Comparison of ENCODE assay signal across 8 mouse cellular contexts in the genomic region with DNA sequence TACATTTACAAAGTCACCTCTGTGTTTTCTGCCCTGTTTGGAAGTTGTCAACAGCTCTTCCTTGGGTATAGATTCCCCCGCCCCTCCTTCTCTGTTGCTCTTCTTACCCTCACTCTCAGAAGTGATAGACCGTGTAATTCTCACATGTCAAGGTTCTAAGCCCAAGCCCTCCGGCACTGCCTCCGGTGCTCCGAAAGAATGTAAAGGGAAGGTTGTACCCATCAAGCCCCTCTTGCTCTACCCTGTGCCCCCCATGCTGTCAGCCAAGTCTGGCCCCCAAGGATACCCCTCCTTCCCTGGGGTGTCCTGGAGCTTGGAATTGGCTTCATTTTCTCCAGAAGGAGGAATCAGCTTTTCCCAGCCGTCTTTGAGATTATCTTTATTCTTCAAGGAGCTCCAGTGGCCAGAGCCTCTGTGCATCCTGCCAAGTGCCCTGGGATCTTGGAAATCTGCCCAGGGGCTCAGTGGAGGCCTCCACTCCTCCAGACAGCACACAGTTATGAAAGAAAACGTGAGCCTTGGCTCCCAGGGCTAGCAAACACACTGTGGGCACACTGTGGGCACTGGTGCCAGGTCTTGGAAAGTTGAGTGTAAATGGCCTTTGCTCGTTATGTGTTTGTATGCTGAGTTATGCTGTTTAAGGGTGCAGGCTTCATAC. TPM values are rescaled to one million over a fixed set of nuclear protein-coding genes. Genes with fewer than 3 reads are reported as not detected.
A peak's percentile ranks its signal among the peaks of the same experiment; 100 is the strongest.
DNase-seq lines count a peak whose midpoint lies in the region; ATAC-seq and TF ChIP-seq lines count a peak whose summit lies in the region.

No protein-coding gene starts in this region.

- H3K27ac ChIP-seq in forebrain, embryonic 12.5 days, result peak overlapping the region; percentile 64; the same call in 1 of the 2 replicates
- H3K27ac ChIP-seq in forebrain, embryonic 11.5 days (ENCODE audit: low read depth, low read length), result no peak overlapping the region
- H3K27ac ChIP-seq in left cerebral cortex, adult 2 months, result no peak overlapping the region
- peak overlapping the region; percentile 48; the same call in 1 of the 2 replicates for H3K27ac ChIP-seq in embryonic facial prominence, embryonic 13.5 days
- H3K27ac ChIP-seq in midbrain, embryonic 15.5 days, result 0 out of 2 replicates have a peak overlapping the region, but pooled peaks have one; percentile 12
- no peak overlapping the region for H3K27ac ChIP-seq in liver, postnatal 0 days (ENCODE audit: low read depth)

- peaks cover 47% of the 10 kb centered on the region for H3K4me1 ChIP-seq in forebrain, embryonic 12.5 days
- peaks cover 12% of the 10 kb centered on the region; the same call in 1 of the 2 replicates for H3K4me1 ChIP-seq in forebrain, embryonic 11.5 days (replicated peaks; ENCODE audit: control insufficient read depth, insufficient read depth, low read length)
- H3K4me1 ChIP-seq in embryonic facial prominence, embryonic 13.5 days, result peaks cover 41% of the 10 kb centered on the region
- H3K4me1 ChIP-seq in midbrain, embryonic 15.5 days, result peaks cover 22% of the 10 kb centered on the region
- no peaks in the 10 kb centered on the region for H3K4me1 ChIP-seq in liver, postnatal 0 days (ENCODE audit: insufficient read depth)

- no peak for DNase-seq in forebrain, embryonic 11.5 days (ENCODE audit: low spot score)
- peak; percentile 20 to 76 for DNase-seq in left cerebral cortex, postnatal 10 days (ENCODE audit: extremely low spot score in 1 of 2, low spot score in 2 of 2)
- no peak for DNase-seq in left cerebral cortex, adult 2 months (ENCODE audit: extremely low spot score in 1 of 2, low spot score in 2 of 2)
- DNase-seq in liver, postnatal 0 days, result no peak
- DNase-seq in right cerebral cortex, postnatal 36 days (ENCODE audit: low spot score in 2 of 2), result no peak

- H3K9ac ChIP-seq in forebrain, embryonic 12.5 days, result no peak overlapping the region; the same call in 1 of the 2 replicates
- H3K9ac ChIP-seq in forebrain, embryonic 11.5 days (ENCODE audit: low read length), result no peak overlapping the region
- 0 out of 2 replicates have a peak overlapping the region, but pooled peaks have one; percentile 4 for H3K9ac ChIP-seq in embryonic facial prominence, embryonic 13.5 days
- H3K9ac ChIP-seq in midbrain, embryonic 15.5 days, result no peak overlapping the region
- no peak overlapping the region for H3K9ac ChIP-seq in liver, postnatal 0 days (replicated peaks)

- H3K4me2 ChIP-seq in forebrain, embryonic 12.5 days, result no peak overlapping the region
- H3K4me2 ChIP-seq in forebrain, embryonic 11.5 days (ENCODE audit: low read depth, low read length, severe bottlenecking), result no peak overlapping the region
- H3K4me2 ChIP-seq in embryonic facial prominence, embryonic 13.5 days, result no peak overlapping the region
- H3K4me2 ChIP-seq in midbrain, embryonic 15.5 days, result no peak overlapping the region
- no peak overlapping the region for H3K4me2 ChIP-seq in liver, postnatal 0 days (ENCODE audit: low read depth, low read length)

- H3K27me3 ChIP-seq in forebrain, embryonic 12.5 days, result 0 out of 2 replicates have a peak, but pooled peaks cover 3% of the 10 kb centered on the region
- H3K27me3 ChIP-seq in forebrain, embryonic 11.5 days (ENCODE audit: control insufficient read depth, insufficient read depth, low read length), result no peaks in the 10 kb centered on the region
- H3K27me3 ChIP-seq in embryonic facial prominence, embryonic 13.5 days, result no peaks in the 10 kb centered on the region
- no peaks in the 10 kb centered on the region for H3K27me3 ChIP-seq in midbrain, embryonic 15.5 days (replicated peaks)
- no peaks in the 10 kb centered on the region for H3K27me3 ChIP-seq in liver, postnatal 0 days (ENCODE audit: insufficient read depth, low read length)

- intact Hi-C loops in left cerebral cortex, postnatal 10 days (cut with DNase I), result no loop called here
- intact Hi-C loops in left cerebral cortex, adult 2 months (cut with DNase I), result no loop called here

- no peak overlapping the region for H3K4me3 ChIP-seq in forebrain, embryonic 12.5 days (replicated peaks)
- no peak overlapping the region for H3K4me3 ChIP-seq in forebrain, embryonic 11.5 days (ENCODE audit: low read depth, low read length)
- H3K4me3 ChIP-seq in left cerebral cortex, adult 2 months, result no peak overlapping the region
- H3K4me3 ChIP-seq in embryonic facial prominence, embryonic 13.5 days, result no peak overlapping the region
- no peak overlapping the region for H3K4me3 ChIP-seq in midbrain, embryonic 15.5 days
- H3K4me3 ChIP-seq in liver, postnatal 0 days (ENCODE audit: low read depth, low read length), result no peak overlapping the region

- no peak for ATAC-seq in forebrain, embryonic 12.5 days (ENCODE audit: low FRiP score)
- ATAC-seq in forebrain, embryonic 11.5 days (replicated peaks; ENCODE audit: low FRiP score), result no peak
- no peak for ATAC-seq in embryonic facial prominence, embryonic 13.5 days (ENCODE audit: insufficient number of reproducible peaks, insufficient read depth, low FRiP score, low TSS enrichment, low read depth)
- 0 out of 2 replicates have a peak, but pooled peaks have one; percentile 52 for ATAC-seq in midbrain, embryonic 15.5 days (replicated peaks)
- ATAC-seq in liver, postnatal 0 days, result no peak

- no peak for TF ChIP-seq CTCF in left cerebral cortex, adult 2 months (IDR thresholded peaks at IDR 0.05)
- TF ChIP-seq CTCF in liver, postnatal 0 days (IDR thresholded peaks at IDR 0.05; ENCODE audit: low read depth), result no peak

- H3K36me3 ChIP-seq in forebrain, embryonic 12.5 days (replicated peaks), result no peaks in the 10 kb centered on the region
- no peaks in the 10 kb centered on the region for H3K36me3 ChIP-seq in forebrain, embryonic 11.5 days (ENCODE audit: control insufficient read depth, insufficient read depth, low read length)
- H3K36me3 ChIP-seq in embryonic facial prominence, embryonic 13.5 days, result no peaks in the 10 kb centered on the region
- no peaks in the 10 kb centered on the region for H3K36me3 ChIP-seq in midbrain, embryonic 15.5 days (replicated peaks)
- H3K36me3 ChIP-seq in liver, postnatal 0 days (replicated peaks; ENCODE audit: insufficient read depth, low read length), result no peaks in the 10 kb centered on the region

- H3K9me3 ChIP-seq in forebrain, embryonic 12.5 days, result no peaks in the 10 kb centered on the region
- no peaks in the 10 kb centered on the region for H3K9me3 ChIP-seq in forebrain, embryonic 11.5 days (ENCODE audit: control insufficient read depth, low read length)
- H3K9me3 ChIP-seq in embryonic facial prominence, embryonic 13.5 days, result no peaks in the 10 kb centered on the region
- no peaks in the 10 kb centered on the region for H3K9me3 ChIP-seq in midbrain, embryonic 15.5 days
- no peaks in the 10 kb centered on the region for H3K9me3 ChIP-seq in liver, postnatal 0 days (ENCODE audit: low read length)

- no peak for TF ChIP-seq EP300 in liver, postnatal 0 days (IDR thresholded peaks at IDR 0.05; ENCODE audit: low read depth)

- WGBS in forebrain, embryonic 12.5 days, result 57% methylated on average over 8 of the region's 8 CpGs
- WGBS in forebrain, embryonic 11.5 days, result 61% methylated on average over 8 of the region's 8 CpGs
- 38% methylated on average over 8 of the region's 8 CpGs for WGBS in embryonic facial prominence, embryonic 13.5 days
- WGBS in midbrain, embryonic 15.5 days, result 21% methylated on average over 8 of the region's 8 CpGs
- 67% methylated on average over 8 of the region's 8 CpGs for WGBS in liver, postnatal 0 days (ENCODE audit: insufficient replicate concordance)

RNA-seq across cellular contexts. Expression of gene Tmem132c, which starts 59.1 kb away (rescaled TPM):
- 15.5 and 20.9 TPM in 2 replicates for polyA plus RNA-seq in forebrain, embryonic 12.5 days (2016; fragmentation: Nextera tagmentation; extraction: Ambion mirVana)
- 21.3 and 26.1 TPM in 2 replicates for polyA plus RNA-seq in forebrain, embryonic 11.5 days (2014; fragmentation: Nextera tagmentation; extraction: Ambion mirVana)
- total RNA-seq in left cerebral cortex, postnatal 10 days (2021), result 1 to 10 TPM; 7.8 to 7.9 TPM
- 1 to 10 TPM; 6.2 to 9.5 TPM for total RNA-seq in left cerebral cortex, adult 2 months (2021)
- 48.2 and 55.6 TPM in 2 replicates for polyA plus RNA-seq in embryonic facial prominence, embryonic 13.5 days (2015; fragmentation: Nextera tagmentation; extraction: Ambion mirVana)
- polyA plus RNA-seq in midbrain, embryonic 15.5 days (2015; fragmentation: Nextera tagmentation; extraction: Ambion mirVana), result 11.5 and 13.3 TPM in 2 replicates
- polyA plus RNA-seq in liver, postnatal 0 days (2015; fragmentation: Nextera tagmentation; extraction: Ambion mirVana), result 0.02 and 0.04 TPM in 2 replicates

Comparison
In these comparisons a context has a peak if more than half of its experiments do, and no peak if none do; other contexts are left out.
1. H3K27ac ChIP-seq: peak in forebrain, embryonic 12.5 days (single experiment), embryonic facial prominence, embryonic 13.5 days (single experiment) and midbrain, embryonic 15.5 days (single experiment); none in forebrain, embryonic 11.5 days (single experiment), left cerebral cortex, adult 2 months (single experiment) and liver, postnatal 0 days (single experiment).
2. DNase-seq: peak in left cerebral cortex, postnatal 10 days (2 of 2); none in forebrain, embryonic 11.5 days (single experiment), left cerebral cortex, adult 2 months (0 of 2), liver, postnatal 0 days (single experiment) and right cerebral cortex, postnatal 36 days (0 of 2).
3. RNA of gene Tmem132c, which starts 59.1 kb away (polyA plus RNA-seq): 48.2 to 55.6 TPM in embryonic facial prominence, embryonic 13.5 days, 21.3 to 26.1 TPM in forebrain, embryonic 11.5 days, 15.5 to 20.9 TPM in forebrain, embryonic 12.5 days and 11.5 to 13.3 TPM in midbrain, embryonic 15.5 days; 0.02 to 0.04 TPM in liver, postnatal 0 days; every median in the first group is over 10 times any median in the second.